Mouse (Mus musculus): ENCODE measurements around the gene Zfp710. TPM values are rescaled to one million over a fixed set of nuclear protein-coding genes. Genes with fewer than 3 reads are reported as not detected.

Zfp710 gene
- polyA plus RNA-seq, 1 experiment from 2014 or later = 25.1 TPM

GRCm38 (mm10) chr7:80091866-80092210 is 67.2 kb downstream of the Zfp710 start:
- Histone ChIP-seq H3K9me3 (no peaks in the 10 kb centered on the region), H3K4me3 (replicated peaks) (no peak overlapping the region), H3K9ac (replicated peaks) (no peak overlapping the region), H3K36me3 (peaks cover 97% of the 10 kb centered on the region), H3K4me1 (replicated peaks) (peaks cover 3% of the 10 kb centered on the region; the same call in 1 of the 2 replicates), H3K27me3 (no peaks in the 10 kb centered on the region), H3K4me2 (replicated peaks) (no peak overlapping the region), H3K27ac (no peak overlapping the region)
- 88% methylated on average over 4 of the region's 4 CpGs for WGBS
- ATAC-seq = no peak

DNA sequence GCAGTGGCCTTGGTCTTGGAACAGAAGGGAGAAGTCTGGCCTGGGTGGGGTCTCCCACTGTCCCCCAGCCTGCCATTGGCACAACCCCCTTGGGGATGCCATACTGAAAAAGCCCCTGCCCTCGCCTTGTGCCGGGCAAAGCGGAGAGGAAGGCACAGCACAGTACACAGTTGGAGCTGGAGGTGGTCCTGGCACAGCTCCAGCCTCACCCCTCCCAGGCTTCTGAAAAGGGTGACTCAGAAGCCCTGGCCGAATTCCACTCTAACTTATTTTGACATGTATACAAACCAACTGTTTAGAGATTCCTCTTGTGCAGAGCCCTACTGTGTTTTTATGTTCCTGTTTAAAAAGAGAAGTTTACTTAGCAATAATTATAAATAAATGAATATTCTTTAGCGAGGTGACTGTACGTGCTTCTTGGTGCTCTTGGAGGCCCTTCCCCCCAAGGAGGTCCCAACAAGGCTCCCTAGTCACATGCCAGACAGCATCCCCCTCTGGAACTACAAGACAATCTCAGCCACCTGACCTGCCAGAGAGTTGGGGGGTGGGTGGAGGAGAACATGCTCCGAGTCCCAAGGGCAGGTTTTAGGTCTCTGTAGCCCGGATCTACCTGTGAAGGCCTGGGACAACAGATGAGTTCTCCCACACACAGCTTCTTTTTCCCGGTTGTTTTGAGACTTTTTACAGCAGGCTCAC is 67.9 kb downstream of the Zfp710 start:
- 82% methylated on average over 9 of the region's 9 CpGs for WGBS
- 0 out of 2 replicates have a peak, but pooled peaks have one; percentile 27 for ATAC-seq
- Histone ChIP-seq H3K27me3 (no peaks in the 10 kb centered on the region), H3K4me3 (replicated peaks) (no peak overlapping the region), H3K9me3 (no peaks in the 10 kb centered on the region), H3K9ac (replicated peaks) (no peak overlapping the region), H3K4me1 (replicated peaks) (peaks cover 3% of the 10 kb centered on the region; the same call in 1 of the 2 replicates), H3K4me2 (replicated peaks) (no peak overlapping the region), H3K27ac (peak overlapping the region; percentile 20; the same call in 1 of the 2 replicates), H3K36me3 (peaks cover 97% of the 10 kb centered on the region)

DNA sequence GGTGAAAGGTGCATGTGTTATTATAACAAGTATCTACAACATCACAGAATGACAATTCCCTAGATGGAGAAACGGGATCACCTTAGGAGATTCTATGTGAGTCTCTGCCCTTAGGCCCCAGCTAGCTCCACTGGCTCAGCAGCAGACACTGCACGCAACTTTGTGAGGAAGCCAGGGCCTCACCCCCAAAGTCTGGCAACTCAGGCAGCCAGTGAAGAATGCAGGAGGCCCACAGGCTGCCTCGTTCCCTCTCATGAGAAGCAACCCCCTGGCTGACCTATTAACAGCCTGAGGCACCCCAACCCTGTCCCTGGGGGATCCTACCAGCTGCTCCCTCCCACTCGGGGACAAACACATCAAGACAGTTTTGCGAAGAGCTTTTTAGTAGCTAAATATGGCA is 69.9 kb downstream of the Zfp710 start:
- H3K9me3 ChIP-seq = no peaks in the 10 kb centered on the region
- peaks cover 98% of the 10 kb centered on the region for H3K36me3 ChIP-seq
- no peak overlapping the region for H3K4me2 ChIP-seq (replicated peaks)
- no peaks in the 10 kb centered on the region for H3K27me3 ChIP-seq
- ATAC-seq = no peak
- no peak overlapping the region for H3K27ac ChIP-seq
- WGBS = 73% methylated on average over 5 of the region's 5 CpGs
- H3K9ac ChIP-seq (replicated peaks) = no peak overlapping the region
- peaks cover 3% of the 10 kb centered on the region; the same call in 1 of the 2 replicates for H3K4me1 ChIP-seq (replicated peaks)
- H3K4me3 ChIP-seq (replicated peaks) = no peak overlapping the region

DNA sequence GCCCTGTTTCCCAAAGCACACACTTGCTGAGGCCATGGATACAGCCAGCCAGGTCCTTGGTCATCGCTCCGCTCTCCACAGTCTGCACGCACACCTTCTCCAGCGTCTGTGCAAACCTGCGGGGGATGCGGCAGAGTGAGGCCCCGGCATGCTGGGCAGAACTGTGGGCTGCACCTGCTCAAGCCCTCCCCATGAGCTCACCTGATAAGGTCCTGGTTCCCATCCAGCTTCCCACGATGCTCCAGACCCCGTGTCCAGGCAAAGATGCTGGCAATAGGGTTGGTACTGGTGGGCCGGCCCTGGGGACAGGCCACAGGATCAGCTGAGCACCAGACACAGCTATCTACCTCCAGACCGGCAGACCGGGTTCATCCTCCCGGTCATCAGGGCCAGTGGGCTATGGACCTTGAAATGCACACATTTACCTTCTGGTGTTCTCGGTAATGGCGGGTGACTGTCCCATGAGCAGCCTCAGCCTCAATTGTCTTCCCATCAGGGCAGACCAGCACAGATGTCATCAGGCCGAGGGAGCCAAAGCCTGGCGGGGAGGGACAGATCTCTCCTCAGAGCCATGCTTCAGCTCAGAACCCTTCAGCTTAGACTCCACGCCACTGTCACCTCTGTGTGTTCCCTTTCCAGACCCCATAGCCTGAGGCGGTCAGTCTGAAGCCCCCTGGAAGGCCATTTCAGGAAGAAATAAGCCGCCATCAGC is 71.1 kb downstream of the Zfp710 start:
- Histone ChIP-seq H3K4me2 (replicated peaks) (no peak overlapping the region), H3K27ac (no peak overlapping the region), H3K36me3 (peaks cover 99% of the 10 kb centered on the region), H3K9me3 (no peaks in the 10 kb centered on the region), H3K4me3 (replicated peaks) (no peak overlapping the region), H3K9ac (replicated peaks) (no peak overlapping the region), H3K4me1 (replicated peaks) (peaks cover 3% of the 10 kb centered on the region; the same call in 1 of the 2 replicates), H3K27me3 (no peaks in the 10 kb centered on the region)
- WGBS = 93% methylated on average over 20 of the region's 20 CpGs
- no peak for ATAC-seq

- H3K36me3 ChIP-seq = peaks cover 97% of the 10 kb centered on the region
- 97% methylated on average over 13 of the region's 13 CpGs for WGBS
Measured at GRCm38 (mm10) chr7:80098389-80098976, 73.9 kb downstream of the Zfp710 start.

GRCm38 (mm10) chr7:80103335-80103734 is 78.7 kb downstream of the Zfp710 start:
- Histone ChIP-seq H3K4me2 (replicated peaks) (no peak overlapping the region), H3K27ac (no peak overlapping the region), H3K27me3 (no peaks in the 10 kb centered on the region), H3K9me3 (no peaks in the 10 kb centered on the region), H3K4me1 (replicated peaks) (no peaks in the 10 kb centered on the region), H3K9ac (replicated peaks) (no peak overlapping the region), H3K4me3 (replicated peaks) (no peak overlapping the region), H3K36me3 (peaks cover 48% of the 10 kb centered on the region)
- no peak for ATAC-seq
- WGBS = 92% methylated on average over 3 of the region's 3 CpGs

More at GRCm38 (mm10) chr7:80098389-80098976, 73.9 kb downstream of the Zfp710 start:
- ATAC-seq = no peak
- no peak overlapping the region for H3K4me2 ChIP-seq (replicated peaks)
- H3K4me3 ChIP-seq (replicated peaks) = no peak overlapping the region
- no peaks in the 10 kb centered on the region for H3K27me3 ChIP-seq
- no peaks in the 10 kb centered on the region for H3K9me3 ChIP-seq
- H3K27ac ChIP-seq = no peak overlapping the region
- H3K9ac ChIP-seq (replicated peaks) = no peak overlapping the region
- H3K4me1 ChIP-seq (replicated peaks) = no peaks in the 10 kb centered on the region

GRCm38 (mm10) chr7:80105637-80106390 is 81.2 kb downstream of the Zfp710 start:
- no peaks in the 10 kb centered on the region for H3K27me3 ChIP-seq
- no peak overlapping the region for H3K27ac ChIP-seq
- 93% methylated on average over 4 of the region's 4 CpGs for WGBS
- peaks cover 34% of the 10 kb centered on the region for H3K36me3 ChIP-seq
- H3K9ac ChIP-seq (replicated peaks) = no peak overlapping the region
- no peaks in the 10 kb centered on the region for H3K9me3 ChIP-seq
- H3K4me3 ChIP-seq (replicated peaks) = no peak overlapping the region
- peaks cover under 1% of the 10 kb centered on the region; the same call in 1 of the 2 replicates for H3K4me1 ChIP-seq (replicated peaks)
- H3K4me2 ChIP-seq (replicated peaks) = no peak overlapping the region
- ATAC-seq = no peak

DNA sequence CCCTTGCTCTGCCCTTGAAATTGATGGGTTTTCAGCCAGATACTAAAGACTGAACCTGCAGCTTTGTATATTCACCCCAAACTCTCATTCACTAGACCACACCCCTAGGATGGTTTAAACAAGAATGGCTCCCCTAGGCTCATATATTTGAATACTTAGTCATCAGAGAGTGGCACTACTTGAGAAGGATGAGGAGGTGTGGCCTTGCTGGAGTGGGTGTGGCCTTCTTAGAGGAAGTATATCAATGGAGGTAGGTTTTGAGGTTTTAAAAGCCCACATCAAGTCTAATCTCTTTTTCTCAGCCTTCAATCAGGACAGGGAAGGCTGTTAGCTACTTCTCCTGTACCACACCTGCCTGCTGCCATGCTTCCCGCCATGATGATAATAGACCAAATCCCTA is 81.8 kb downstream of the Zfp710 start:
- ATAC-seq = no peak

DNA sequence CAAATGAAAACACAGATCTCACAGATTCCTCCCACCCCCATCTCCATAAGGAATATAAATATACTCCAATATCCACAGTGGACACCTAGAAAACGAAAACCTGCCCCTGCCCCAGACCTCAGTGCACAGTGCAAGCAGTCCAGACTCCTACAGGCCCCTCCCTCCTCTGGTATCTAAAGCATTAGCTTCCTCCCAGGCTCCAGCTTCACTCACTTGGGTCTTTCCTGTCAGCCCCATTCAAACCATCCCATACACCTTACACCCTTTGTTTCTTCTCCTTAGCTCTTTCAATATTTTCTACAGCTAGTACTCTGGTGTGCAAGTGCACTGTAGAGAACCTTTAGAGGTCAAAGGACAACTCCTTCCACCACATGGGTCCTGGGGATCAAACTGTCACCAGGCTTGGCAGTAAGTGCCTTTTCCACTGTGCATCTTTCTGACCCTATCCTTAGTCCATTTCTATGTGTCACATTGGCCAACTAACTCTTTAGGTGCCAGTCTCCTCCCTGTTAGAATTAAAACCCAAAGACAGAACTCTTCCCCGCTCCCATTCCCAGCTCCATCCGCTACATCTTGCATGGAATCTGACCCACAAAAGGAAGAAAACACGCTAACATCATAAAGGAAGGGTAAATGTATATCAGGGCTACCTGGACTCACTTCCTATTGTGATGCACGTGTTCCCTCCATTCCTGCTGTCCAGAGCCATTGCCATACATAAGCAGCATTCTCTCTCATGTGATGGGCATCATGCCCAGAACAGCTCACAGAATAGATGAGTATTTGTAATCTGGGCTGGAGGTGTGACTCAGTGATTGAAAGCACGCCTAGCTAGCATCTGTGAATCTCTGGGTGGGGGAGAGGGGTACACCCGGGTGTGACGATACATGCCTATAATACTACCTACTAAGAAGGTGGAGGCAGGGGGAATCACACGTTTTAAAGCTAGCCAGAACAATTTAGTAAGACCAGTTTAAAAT is 86.7 kb downstream of the Zfp710 start:
- 0 out of 2 replicates have a peak overlapping the region, but pooled peaks have one; percentile 2 for H3K4me2 ChIP-seq (replicated peaks)
- H3K9ac ChIP-seq (replicated peaks) = no peak overlapping the region; the same call in 1 of the 2 replicates
- peaks cover 45% of the 10 kb centered on the region for H3K4me1 ChIP-seq (replicated peaks)
- peaks cover 10% of the 10 kb centered on the region for H3K36me3 ChIP-seq
- ATAC-seq = no peak
- 81% methylated on average over 9 of the region's 9 CpGs for whole genome bisulfite sequencing
- 0 out of 2 replicates have a peak overlapping the region, but pooled peaks have one; percentile 30 for H3K27ac ChIP-seq
- no peak overlapping the region for H3K4me3 ChIP-seq (replicated peaks)
- no peaks in the 10 kb centered on the region for H3K27me3 ChIP-seq
- H3K9me3 ChIP-seq = no peaks in the 10 kb centered on the region

More for the DNA sequence above, 81.8 kb downstream of the Zfp710 start:
- H3K27me3 ChIP-seq = no peaks in the 10 kb centered on the region
- H3K4me3 ChIP-seq (replicated peaks) = no peak overlapping the region
- no peaks in the 10 kb centered on the region for H3K9me3 ChIP-seq
- WGBS = 100% methylated on average over 1 of the region's 1 CpGs
- no peak overlapping the region for H3K4me2 ChIP-seq (replicated peaks)
- peaks cover 7% of the 10 kb centered on the region for H3K4me1 ChIP-seq (replicated peaks)
- no peak overlapping the region for H3K9ac ChIP-seq (replicated peaks)
- no peak overlapping the region for H3K27ac ChIP-seq
- H3K36me3 ChIP-seq = peaks cover 28% of the 10 kb centered on the region

- 0 out of 2 replicates have a peak, but pooled peaks have one; percentile 1 for ATAC-seq
- H3K36me3 ChIP-seq = peaks cover 10% of the 10 kb centered on the region
- 3% methylated on average over 10 of the region's 10 CpGs for WGBS
- H3K4me3 ChIP-seq (replicated peaks) = peak overlapping the region; percentile 80
- peak overlapping the region; percentile 94 for H3K27ac ChIP-seq
- H3K9ac ChIP-seq (replicated peaks) = peak overlapping the region; percentile 93
- H3K4me1 ChIP-seq (replicated peaks) = peaks cover 46% of the 10 kb centered on the region
- peak overlapping the region; percentile 87 for H3K4me2 ChIP-seq (replicated peaks)
- no peaks in the 10 kb centered on the region for H3K9me3 ChIP-seq
- H3K27me3 ChIP-seq = no peaks in the 10 kb centered on the region
Measured at GRCm38 (mm10) chr7:80113989-80114388, 89.4 kb downstream of the Zfp710 start.

Measured in midbrain, embryonic 13.5 days (tissue).